Mouse (Mus musculus) bone marrow, adult 2 months (tissue): ENCODE results near the gene Il23a.
"Not testable (repeated sequence)": the region's sequence is repeated elsewhere in the genome, so short reads cannot be mapped to it uniquely, and the experiment has no call there.

Source experiments
- CTCF ChIP-seq: fragments of 200-500 bp; IDR thresholded peaks from 2 replicates; pipeline ENCODE4 v1.5.1; 2011; ENCODE audit warnings: low read length, control low read depth; ENCODE audit not compliant: control insufficient read depth, insufficient read depth
- POLR2A ChIP-seq: fragments of 200-500 bp; IDR thresholded peaks from 2 replicates; pipeline ENCODE4 v1.6.1; 2011; ENCODE audit warnings: low read depth, mild to moderate bottlenecking, control low read depth, low read length, borderline replicate concordance; ENCODE audit not compliant: control insufficient read depth

GRCm38 (mm10) chr10:128332358-128333249 lies 34.1 kb upstream of the Il23a start:
- TF ChIP-seq POLR2A, CTCF: not testable (repeated sequence)
